Mouse (Mus musculus): ENCODE data around the gene Cep19.

- no peak for TF ChIP-seq CTCF (IDR thresholded peaks at IDR 0.05; ENCODE audit: low read depth, low read length)
- no peak for TF ChIP-seq TAL1 (conservative IDR thresholded peaks at IDR 0.05; ENCODE audit: low read depth, low read length)
- TF ChIP-seq GATA1 (IDR thresholded peaks at IDR 0.05; ENCODE audit: borderline replicate concordance, low read length): no peak
- no peak for TF ChIP-seq POLR2AphosphoS5 (IDR thresholded peaks at IDR 0.05; ENCODE audit: insufficient replicate concordance, low read depth, low read length)
- TF ChIP-seq GATA2 (IDR thresholded peaks at IDR 0.05; ENCODE audit: borderline replicate concordance, low read depth, low read length): no peak
These were observed 25.8 kb downstream of the Cep19 start for GRCm38 (mm10) chr16:32125364-32125763.
